Mouse (Mus musculus) thymus, adult 2 months (tissue): ENCODE results near the gene Mpi.

ENCODE experiments used
- CTCF ChIP-seq: fragments of 200-500 bp; IDR thresholded peaks from 2 replicates; pipeline ENCODE4 v1.5.1; 2012; ENCODE audit warnings: mild to moderate bottlenecking, control low read depth, low read length, moderate library complexity, borderline replicate concordance; ENCODE audit not compliant: control insufficient read depth, poor library complexity, insufficient read depth; ENCODE audit errors: extremely low read depth
- POLR2A ChIP-seq: fragments of 200-500 bp; IDR thresholded peaks from 2 replicates; pipeline ENCODE4 v1.6.1; 2012; ENCODE audit warnings: mild to moderate bottlenecking, low read length, control low read depth, moderate library complexity; ENCODE audit not compliant: control insufficient read depth, poor library complexity, insufficient read depth; ENCODE audit errors: extremely low read depth

DNA sequence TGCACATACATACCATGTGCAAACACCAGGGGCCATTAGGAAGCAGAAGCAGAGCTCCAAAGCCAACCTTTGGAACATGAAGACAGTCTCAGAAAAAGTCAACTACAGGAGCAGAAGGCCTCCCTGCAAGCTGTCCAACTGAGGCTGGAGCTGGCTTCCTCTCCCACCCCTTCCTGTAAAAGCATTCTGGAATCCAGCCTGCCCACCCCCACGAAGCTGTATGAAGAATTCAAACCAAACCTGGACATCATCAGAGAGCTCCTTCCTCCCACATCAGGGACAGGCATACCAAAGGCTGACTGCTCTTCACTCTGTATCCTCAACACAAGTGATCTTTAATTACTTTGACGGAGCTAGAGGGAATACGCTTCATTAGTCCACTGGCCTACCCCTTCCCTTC lies 8.6 kb downstream of the Mpi start:
- TF ChIP-seq CTCF (no peak), POLR2A (no peak)
